Mouse (Mus musculus) cerebellum, adult 2 months (tissue): ENCODE measurements at regions not wholly inside any gene's neighbourhood (a gene's known extent, or its start where the extent isn't known, plus 50 kb on each side); places are given as distances from the start of the nearest gene placed in this dataset.

Source experiments
- CTCF ChIP-seq: fragments of 200-500 bp; IDR thresholded peaks from 2 replicates; pipeline ENCODE4 v1.5.1; 2011; ENCODE audit warnings: low read depth, mild to moderate bottlenecking, control low read depth, low read length, moderate library complexity, borderline replicate concordance; ENCODE audit not compliant: insufficient read depth
- POLR2A ChIP-seq: fragments of 200-500 bp; IDR thresholded peaks from 2 replicates; pipeline ENCODE4 v1.6.1; 2011; ENCODE audit warnings: low read length, control low read depth, borderline replicate concordance; ENCODE audit not compliant: insufficient read depth

DNA sequence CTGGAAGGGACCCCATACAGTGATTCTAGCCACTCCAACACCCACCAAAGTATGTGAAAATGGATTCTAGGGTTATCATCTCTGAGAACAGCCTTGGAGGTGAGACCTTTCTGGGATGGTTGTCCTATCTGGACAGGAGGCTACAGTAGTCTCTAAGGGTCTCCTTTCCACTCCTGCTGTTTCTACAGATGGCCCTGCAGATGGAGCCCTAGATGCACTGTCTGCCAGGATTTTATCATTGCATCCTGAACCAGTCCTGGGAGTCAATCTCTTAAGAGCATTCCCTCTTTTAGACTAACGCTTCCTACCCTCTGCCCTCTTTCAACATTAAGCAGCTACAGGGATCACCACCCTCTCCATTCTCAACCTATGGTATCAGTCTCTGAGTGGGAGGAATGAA is 223.0 kb downstream of the Plekhb2 start:
- TF ChIP-seq CTCF (no peak; the same call in 1 of the 2 replicates), POLR2A (no peak)
